Mouse (Mus musculus): ENCODE data around the gene Lrig1.
A peak's percentile ranks its signal among the peaks of the same experiment; 100 is the strongest.

The Lrig1 gene

DNA sequence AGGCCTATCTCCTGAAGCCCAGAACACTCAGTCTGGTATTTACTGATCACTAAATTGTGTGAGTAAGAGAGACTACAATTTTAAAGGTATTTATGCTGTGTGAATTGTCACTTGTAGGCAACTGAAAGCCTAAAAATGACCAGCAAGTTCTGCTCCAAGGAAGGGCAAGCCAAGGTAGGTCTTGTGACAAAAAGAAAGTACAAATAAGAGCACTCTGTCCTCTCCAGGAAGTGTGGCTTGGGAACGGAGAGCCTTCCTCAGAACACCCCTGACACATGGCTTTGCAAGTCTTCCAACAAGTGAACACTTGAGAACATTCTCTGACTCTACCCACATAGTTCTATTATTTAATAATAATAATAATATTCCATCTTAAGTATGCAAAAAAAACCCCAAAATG is 2.5 kb downstream of the Lrig1 start:
- DNase-seq = no peak

DNA sequence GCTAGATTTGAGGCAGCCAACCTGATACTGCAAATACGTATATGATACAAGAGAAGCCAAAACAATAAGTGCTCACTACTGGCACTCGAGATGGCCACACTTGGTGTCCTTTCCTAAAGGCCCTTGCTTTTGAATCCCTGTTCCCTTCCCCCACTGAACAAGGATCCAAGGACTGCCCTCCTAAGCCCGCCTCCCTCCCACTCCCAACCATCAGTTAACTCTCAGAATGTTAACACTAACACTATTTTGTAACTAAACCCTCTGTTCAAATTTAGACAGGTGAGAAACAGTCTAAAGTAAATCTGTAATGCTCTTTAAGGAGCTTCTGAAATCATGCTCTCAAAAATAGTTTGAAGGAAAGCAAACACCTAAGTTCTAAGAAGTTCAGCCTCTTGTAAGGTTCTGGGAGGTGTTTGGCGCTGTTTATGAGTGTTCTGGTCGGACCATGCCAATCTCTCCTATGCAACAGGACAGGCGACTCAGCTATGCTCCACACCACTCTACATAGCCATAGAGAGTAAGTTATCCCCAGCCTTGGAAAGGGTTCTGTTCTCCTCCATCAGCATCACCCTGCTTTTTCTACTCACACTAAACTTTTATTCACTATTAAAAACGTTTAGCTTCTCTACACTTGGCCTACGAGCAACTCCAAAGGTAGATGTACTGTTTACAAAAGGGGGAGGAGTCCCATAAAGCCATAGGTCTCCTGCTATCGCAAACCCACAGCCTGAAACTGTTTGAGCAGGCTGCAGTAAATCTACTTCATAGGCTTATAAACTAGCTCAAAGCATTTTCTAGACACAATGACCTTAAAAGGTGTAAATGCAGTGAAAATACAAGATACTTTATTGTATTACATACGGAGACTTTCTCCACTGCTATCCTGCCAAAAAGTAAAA is 3.5 kb downstream of the Lrig1 start:
- DNase-seq = no peak

DNA sequence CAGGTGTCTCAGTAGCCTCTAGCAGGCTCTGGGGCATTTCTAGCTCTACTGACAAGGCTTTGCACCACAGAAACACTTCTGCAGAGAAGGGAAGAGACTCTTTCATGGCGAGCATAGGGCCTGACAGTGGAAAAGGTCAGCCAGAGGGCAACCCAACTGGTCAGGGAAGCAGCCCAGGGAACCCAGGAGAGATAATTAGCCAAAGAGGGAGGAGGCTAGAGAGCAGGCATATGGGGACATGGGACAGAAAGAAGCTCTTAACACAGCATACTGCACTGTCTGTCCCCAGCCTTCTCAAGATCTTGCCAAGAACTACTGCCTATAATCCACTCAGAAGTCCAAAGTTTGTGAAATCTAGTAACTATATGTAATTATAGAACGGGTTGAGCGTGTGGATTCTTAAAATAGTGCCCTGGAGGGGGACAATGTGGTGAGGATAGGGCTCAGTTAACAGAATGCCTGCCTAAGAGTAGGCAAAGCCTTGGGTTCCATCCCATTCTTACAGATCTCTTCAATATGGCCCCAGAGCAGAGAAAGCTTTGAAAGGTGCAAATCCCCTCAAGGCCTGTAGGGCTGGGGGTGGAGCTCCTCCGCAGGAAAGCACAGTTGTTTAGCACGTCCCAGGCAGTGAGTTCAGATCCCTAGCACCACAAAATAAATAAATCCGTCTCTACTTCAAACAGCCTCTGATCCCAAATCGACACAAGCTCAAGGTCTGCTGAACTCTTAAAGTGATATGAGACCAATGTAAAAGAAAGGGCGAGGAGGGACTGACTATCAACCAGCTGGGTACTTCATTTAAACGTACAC is 4.6 kb downstream of the Lrig1 start:
- no peak for DNase-seq

DNA sequence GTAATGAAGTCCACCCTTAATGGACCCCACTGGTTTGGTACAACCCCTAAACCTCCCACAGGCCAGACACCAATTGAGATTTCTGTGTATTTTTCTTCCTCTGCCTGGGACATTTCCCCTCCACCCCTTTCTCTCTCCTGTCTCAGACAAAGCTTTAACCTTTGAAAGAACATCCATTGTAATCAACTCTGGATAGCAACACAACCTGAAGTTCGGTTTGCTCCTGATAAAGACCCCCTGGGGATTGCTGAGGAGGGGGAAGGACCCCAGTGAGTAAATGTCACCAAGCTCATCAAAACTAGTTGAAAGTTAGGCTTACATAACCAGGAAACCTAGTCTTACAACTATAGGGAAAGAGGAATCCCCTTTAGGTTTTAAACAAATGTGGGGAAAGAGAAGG is 5.5 kb downstream of the Lrig1 start:
- DNase-seq = no peak

GRCm38 (mm10) chr6:94693091-94693490 is 6.9 kb downstream of the Lrig1 start:
- no peak for DNase-seq

DNA sequence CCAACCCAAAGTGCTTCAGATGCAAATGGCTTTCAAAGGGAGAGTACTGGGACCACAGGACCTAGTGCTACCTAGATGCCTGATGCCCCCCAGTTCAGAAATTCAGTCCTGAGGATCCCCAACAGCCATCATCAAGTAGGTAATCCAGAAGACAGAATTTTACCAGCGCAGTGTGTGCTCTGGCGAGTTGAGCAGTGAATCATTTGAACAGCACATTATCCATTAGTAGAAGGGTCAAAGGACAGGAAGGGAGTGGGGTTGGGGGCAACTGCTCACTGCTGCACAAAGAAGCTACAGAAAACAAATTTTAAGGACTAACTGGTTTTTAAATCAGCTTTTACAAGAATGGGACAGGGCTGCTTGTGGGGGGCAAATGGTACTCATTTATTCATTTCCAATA is 8.0 kb downstream of the Lrig1 start:
- no peak for DNase-seq

GRCm38 (mm10) chr6:94690247-94690646 is 9.7 kb downstream of the Lrig1 start:
- DNase-seq = no peak

GRCm38 (mm10) chr6:94688722-94689121 is 11.2 kb downstream of the Lrig1 start:
- peak in 1 of 2 experiments; percentile 41 for DNase-seq

DNA sequence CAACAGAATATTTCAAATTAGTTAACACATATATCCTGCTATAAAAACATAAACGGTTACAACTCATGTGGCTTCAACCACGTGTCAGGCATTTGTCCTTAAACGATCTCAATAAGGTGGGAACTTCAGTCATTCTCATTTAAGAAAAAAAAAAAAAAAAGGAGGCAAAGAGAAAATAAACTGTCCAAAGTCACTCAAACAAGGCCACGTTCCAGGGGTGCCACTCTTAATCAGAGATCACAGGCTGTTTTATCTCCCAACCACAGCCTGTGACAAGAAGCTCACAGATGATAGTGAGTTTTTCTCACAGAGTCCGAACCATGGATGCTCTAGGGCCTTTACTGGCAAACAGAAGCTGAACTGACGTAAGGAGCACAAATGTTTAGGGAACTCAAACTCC is 13.9 kb downstream of the Lrig1 start:
- no peak for DNase-seq

DNA sequence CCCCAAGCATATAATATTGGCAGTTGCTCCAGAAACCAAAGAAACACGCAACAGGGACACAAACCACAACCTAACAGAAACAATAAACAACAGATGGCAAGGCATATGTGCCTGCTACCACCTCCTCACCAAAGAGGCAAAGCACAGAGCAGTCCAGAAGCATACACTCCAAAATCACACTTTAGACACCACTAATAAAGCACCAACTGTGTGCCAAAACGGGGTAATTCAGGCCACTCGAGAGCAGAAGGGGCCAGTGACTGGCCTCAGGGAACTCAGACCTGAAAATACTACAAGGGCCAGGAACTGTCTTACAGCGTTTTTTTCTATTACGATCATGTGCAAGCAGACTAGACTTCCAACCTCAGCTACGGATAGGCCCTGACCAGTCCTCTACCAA is 14.3 kb downstream of the Lrig1 start:
- no peak for DNase-seq

DNA sequence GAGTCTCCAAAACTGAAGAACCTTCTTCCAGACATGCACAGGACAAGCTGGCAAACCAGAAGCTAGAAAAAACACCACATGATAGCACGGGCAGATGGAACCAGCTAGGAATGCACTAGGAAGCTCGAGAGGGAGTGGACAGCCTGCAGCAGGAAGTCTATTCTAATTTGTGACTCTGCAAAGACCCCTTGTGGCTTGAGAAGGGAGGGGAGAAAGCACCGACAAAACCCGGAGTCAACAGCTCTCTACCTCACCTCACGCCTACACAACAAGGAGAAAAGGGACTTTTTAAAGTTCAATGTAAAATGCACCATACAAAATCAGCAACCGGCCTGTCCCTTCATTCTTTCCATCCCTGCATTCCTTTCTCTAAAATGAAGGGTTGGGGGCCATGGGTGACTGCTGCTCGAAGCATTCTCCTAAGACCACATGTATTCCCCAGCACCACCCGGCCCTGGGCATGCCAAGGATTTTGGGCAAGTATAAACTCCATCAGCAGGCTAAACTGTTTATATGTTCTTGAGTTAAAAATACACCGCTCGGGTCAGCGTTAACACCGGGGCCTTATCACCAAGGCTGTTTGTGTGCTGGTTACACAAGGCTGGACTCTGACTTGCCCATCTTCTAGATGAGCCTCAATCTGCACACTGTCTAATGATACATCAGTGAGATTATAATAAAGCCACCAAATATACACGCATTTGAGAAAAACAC is 15.0 kb downstream of the Lrig1 start:
- DNase-seq = no peak

DNA sequence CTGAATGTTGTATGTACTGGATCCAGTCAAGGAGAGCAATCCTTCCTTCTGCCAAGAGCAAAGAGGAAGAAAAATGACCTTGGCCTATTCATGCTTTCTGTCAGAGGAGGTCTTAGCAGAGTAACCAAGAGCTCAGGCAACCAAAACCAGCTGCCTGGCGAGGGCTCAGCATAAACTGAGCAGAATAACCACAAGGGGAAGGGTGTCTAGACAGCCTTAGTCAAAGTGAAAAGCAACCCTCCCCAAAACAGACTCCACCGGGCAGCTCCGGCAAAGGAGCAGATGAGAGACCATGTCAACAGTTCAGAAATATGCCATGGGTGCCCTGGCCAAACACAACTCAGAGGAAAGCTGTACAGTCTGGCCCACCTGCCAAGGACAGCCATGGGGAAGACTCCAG is 16.3 kb downstream of the Lrig1 start:
- DNase-seq = no peak

DNA sequence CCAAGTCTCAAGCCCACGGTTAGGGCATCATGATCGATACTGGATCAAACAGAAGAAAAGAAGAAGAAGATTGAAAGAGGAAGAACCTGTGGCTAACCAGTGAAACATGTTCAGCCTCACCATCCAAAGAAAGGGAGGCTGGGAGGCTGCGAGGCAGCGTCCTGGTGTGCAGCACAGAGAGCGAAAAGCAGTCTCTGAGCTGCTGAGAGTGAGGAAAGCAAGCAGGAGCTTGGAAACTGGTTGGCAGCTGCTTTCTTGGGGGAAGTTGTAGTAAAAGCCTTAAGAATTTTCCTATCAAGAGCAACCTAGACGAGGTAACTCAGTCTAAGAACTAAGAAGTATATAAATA is 17.7 kb downstream of the Lrig1 start:
- no peak for DNase-seq

- no peak for DNase-seq
Measured at GRCm38 (mm10) chr6:94681446-94682269, 18.3 kb downstream of the Lrig1 start.

- DNase-seq = no peak
Measured at GRCm38 (mm10) chr6:94680760-94681445, 19.1 kb downstream of the Lrig1 start.

- no peak for DNase-seq
Measured at GRCm38 (mm10) chr6:94679249-94679648, 20.7 kb downstream of the Lrig1 start.

- no peak for DNase-seq
Measured at GRCm38 (mm10) chr6:94678377-94679164, 21.4 kb downstream of the Lrig1 start.

DNA sequence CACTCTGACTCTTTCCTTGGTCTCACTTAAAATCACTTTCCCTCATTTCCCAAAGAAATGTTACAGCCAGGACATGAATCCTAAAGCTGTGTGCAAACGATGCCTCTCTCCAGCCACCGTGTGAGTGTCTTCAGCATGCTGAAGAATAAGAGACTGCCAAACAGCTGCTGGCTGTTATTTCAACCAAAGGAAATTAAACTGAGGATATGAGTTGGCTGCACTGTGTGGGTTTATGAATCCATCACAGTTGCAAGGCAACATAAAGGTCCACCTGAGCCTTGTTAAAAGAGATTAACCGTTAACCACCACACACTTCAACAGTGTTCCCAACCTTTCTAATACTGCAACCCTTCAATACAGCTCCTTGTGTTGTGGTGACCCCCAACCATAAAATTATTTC is 22.5 kb downstream of the Lrig1 start:
- DNase-seq = no peak

DNA sequence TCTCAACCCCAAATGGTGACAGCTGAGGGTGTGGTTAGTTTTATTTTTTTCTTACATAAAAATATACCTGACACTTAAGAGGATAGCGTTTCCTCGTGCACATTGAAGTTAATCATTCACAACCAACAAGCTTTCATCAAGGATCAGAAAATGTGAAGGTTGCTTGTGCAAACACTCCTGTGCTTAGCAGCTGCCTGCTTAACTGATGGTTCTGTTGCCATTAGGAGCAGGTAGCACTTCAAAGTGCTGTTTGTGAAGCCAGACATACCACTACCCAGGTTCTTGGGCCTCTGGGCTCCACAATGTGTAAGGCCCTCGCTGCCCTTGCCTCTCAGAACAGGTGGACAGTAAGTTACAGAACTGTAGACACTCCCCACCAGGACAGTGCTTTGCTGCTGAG is 23.1 kb downstream of the Lrig1 start:
- no peak for DNase-seq

DNA sequence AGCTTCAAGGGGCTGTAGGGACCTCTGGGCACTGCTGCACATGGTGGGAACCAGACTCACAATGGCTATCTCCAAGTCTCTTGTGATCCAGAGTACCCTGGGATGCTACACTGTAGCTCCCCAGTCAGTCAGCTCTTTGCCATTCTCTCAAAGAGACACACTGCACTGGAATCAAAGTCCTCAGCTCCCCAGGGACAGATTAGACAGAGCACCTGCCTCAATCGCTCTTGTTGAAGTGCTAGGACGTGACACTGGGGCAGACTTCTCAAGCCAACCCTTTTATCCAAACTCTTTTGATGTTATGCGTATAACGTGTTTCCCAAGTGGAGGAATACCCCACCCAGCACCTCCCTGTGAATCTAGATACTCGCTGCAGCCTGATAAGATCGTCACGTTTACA is 23.7 kb downstream of the Lrig1 start:
- no peak for DNase-seq

DNA sequence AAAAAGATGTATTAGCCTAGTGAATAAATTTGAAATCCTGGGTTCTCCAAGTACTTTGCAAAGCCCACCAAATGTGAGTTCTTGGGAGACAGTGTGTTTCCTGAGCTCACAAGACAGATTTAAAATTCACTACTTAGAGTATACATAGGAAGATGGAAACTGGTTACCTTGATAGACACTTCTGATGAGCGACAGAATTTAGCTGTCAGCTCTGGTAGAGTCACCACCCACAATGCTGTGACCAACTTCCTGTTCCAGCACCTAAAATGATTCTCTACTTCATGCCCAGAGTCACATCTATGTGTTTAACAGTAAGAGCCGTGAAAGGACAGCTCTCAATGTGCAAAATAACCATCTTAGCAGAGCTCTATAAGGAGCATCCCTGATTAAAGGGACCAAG is 27.5 kb downstream of the Lrig1 start:
- DNase-seq = no peak

All from kidney, postnatal 25 days (tissue).